Mouse (Mus musculus) CD8-positive naive resting alpha-beta T cell, adult 57 days (primary cell): ENCODE data around the gene Pitx3. TPM values are rescaled to one million over a fixed set of nuclear protein-coding genes. Genes with fewer than 3 reads are reported as not detected.

Source experiments
- total RNA-seq: library from RNA; stranded (reverse); gene quantifications from one replicate; pipeline ENCODE4 v1.2.4, GENCODE M21; 2023

Pitx3 gene
- not detected for total RNA-seq

DNA sequence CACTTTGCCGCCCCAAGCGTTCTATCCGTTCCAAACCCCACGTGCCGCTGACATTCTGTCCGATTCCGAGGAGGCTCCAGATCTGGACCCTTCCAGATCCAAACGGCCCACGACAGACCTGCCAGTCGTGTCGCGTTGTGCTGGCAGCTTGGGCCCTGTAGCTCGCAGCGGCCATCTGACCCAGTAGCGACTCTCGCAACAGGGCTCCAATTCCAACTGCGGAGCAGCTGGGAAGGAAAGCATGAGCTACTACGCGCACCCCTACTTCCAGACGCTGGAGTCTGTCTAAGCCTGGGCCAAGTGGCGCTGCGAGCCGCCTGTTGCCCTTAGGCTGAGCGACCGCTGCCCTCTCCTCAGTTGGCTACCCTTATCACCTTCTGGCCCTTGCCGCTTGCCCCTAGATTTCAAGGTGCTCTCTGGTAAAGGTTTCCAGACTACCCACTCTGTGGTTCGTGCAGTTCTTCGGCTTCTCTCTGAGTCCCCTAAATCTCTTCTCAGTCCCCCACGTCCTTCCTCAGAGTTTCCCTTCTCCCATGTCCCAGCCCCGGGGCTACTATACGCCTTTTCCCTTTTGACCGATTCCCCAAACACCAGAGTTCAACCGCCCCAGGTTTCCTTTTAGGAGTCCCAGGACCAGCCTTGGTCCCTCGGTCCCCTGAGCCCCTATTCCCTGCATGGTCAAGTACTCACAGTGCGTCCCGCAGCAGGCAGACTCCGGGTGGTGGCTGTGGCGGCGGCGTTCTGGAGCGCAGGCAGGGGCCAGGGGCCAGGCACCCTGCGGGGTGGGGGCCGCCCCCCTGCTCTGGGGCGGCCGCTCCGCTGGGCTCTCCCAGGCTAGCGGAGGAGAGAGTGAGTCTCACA is at the start of gene Pitx3:
Gene Pitx3 (minus strand): TSS at position 816 of the 861 bp plus-strand sequence.

DNA sequence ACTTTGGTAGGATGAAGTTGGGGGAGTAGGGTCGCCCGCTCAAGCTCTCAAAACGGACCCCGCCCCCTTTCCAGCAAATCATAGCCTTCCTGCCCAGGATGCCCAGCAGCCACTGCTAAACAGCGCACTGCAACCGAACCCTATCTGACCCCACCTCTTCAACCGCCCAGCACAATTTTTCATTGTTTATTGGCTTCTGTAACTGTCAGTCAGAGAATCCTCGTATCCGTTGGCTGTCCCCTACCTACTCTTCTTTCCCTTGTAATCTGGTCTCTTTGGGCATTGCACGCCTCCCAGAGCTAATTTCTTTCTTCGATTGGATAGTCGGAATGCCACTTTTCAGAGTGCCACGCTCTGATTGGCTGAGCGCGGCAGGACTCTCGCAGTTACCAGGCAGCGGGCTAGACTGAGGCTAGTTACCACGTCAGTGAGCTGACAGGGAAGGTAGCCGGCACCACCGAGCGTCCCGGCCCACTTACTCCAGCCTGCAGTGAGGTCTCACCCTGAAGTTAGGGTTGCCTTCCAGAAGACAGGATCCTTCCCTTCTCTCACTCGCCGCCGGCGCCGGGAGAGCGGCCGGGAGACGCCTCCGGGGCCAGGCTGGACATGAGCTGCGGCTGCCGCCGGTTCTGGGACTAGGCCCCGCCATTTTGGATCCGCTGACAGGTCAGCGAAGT is 4.1 kb upstream of the Pitx3 start, which contains the start of gene Gbf1:
Gene Gbf1 (plus strand): TSS at position 383 of the 677 bp plus-strand sequence.

DNA sequence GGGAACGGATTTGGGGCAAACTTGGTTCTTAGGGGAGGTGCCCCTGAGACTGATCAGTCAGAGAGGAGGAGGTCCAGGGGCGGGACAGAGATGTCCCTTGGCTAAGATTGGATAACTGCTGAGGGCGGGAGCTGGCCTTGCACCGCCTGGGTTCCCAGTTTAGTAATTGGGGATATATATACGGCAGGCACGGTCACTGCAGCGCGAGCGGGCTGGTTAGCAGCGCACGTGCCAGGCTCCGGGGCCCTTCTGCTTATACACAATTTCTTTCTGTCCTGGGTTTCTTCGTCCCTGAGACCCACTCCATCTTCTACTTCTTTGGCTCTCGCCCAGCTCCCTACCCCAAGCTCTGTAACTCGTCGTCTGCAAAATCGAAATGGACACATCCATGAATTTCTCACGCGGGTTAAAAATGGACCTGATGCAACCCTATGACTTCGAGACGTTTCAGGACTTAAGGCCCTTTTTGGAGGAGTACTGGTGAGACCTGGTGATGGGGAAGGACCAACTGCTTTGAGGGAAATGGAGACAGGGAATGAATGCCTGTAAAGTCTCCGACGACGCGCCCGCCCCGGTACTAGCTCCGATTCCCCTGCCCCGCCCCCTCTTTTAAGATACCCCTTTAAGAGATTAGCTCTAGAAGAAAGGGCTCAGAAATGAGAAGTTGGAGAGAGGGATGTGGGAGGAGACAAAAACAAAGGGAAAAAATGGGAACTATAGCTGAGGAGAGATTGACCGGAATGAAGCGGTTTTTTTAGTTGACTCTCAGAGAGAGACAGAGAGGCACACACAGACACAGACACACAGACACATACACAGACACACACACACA is 16.2 kb downstream of the Pitx3 start, which contains the start of gene Elovl3:
Gene Elovl3 (plus strand): TSS at position 204 of the 832 bp plus-strand sequence.

Other genes starting within 250 kb of the Pitx3 start
- gene Armh3, start 149.8 kb downstream of the Pitx3 start, total RNA-seq, result 15.2 TPM
- gene Hps6, start 144.8 kb downstream of the Pitx3 start, total RNA-seq, result 7.8 TPM
- 108 TPM for gene Pprc1, start 103.4 kb downstream of the Pitx3 start, total RNA-seq
- 364 TPM for gene Ldb1, start 103.1 kb downstream of the Pitx3 start, total RNA-seq
- 75.6 TPM for gene Nolc1, start 72.5 kb downstream of the Pitx3 start, total RNA-seq
- not detected for gene Elovl3, start 16.4 kb downstream of the Pitx3 start, total RNA-seq
- gene Gbf1, start 4.2 kb upstream of the Pitx3 start, total RNA-seq, result 103 TPM
- 63.7 TPM for gene Nfkb2, start 156.0 kb upstream of the Pitx3 start, total RNA-seq
- gene Psd, start 178.8 kb upstream of the Pitx3 start, total RNA-seq, result 1.8 TPM
- 3.6 TPM for gene Fbxl15, start 179.9 kb upstream of the Pitx3 start, total RNA-seq
- 38.3 TPM for gene Cuedc2, start 190.4 kb upstream of the Pitx3 start, total RNA-seq
- gene Mfsd13a, start 192.8 kb upstream of the Pitx3 start, total RNA-seq, result 1.9 TPM
- gene 2310034G01Rik, start 202.0 kb upstream of the Pitx3 start, total RNA-seq, result not detected
- gene Actr1a, start 247.4 kb upstream of the Pitx3 start, total RNA-seq, result 88.7 TPM
- gene Sufu, start 248.6 kb upstream of the Pitx3 start, total RNA-seq, result 35.1 TPM